Mouse (Mus musculus): ENCODE measurements around the gene Negr1.

- TF ChIP-seq POLR2A (IDR thresholded peaks at IDR 0.05; ENCODE audit: low read depth, low read length) (no peak), CTCF (conservative IDR thresholded peaks at IDR 0.05; ENCODE audit: insufficient read depth, insufficient read length, low read depth, low read length) (no peak)
Measured at GRCm38 (mm10) chr3:156753780-156754373, 192.3 kb downstream of the Negr1 start.

All from kidney, adult 2 months (tissue).